Mouse (Mus musculus) lung, embryonic 16.5 days (tissue): ENCODE measurements at regions not wholly inside any gene's neighbourhood (a gene's known extent, or its start where the extent isn't known, plus 50 kb on each side); places are given as distances from the start of the nearest gene placed in this dataset.
"Not testable (repeated sequence)": the region's sequence is repeated elsewhere in the genome, so short reads cannot be mapped to it uniquely, and the experiment has no call there.

Experiments used
- ATAC-seq: fragments of 200-750 bp; cut with Nextera tagmentation; 2 replicates; pipeline ENCODE4 v1.8.0; 2017; ENCODE audit warnings: low read depth, mild to moderate bottlenecking, moderate library complexity
- H3K27ac ChIP-seq: fragments of 300-500 bp; sonication (generic); 2 replicates; pipeline ENCODE4 v1.5.1; 2014; ENCODE audit warnings: mild to moderate bottlenecking, control low read depth, low read length
- H3K27me3 ChIP-seq: fragments of 300-500 bp; sonication (generic); 2 replicates; pipeline ENCODE4 v1.6.1; 2014; ENCODE audit warnings: low read depth, low read length, mixed read lengths; ENCODE audit not compliant: control insufficient read depth, insufficient read depth
- H3K36me3 ChIP-seq: fragments of 300-500 bp; sonication (generic); 2 replicates; pipeline ENCODE4 v1.6.1; 2014; ENCODE audit warnings: low read length; ENCODE audit not compliant: control insufficient read depth, insufficient read depth
- H3K4me1 ChIP-seq: fragments of 300-500 bp; sonication (generic); replicated peaks from 2 replicates; pipeline ENCODE4 v1.6.1; 2014; ENCODE audit warnings: low read length, mixed read lengths; ENCODE audit not compliant: control insufficient read depth, insufficient read depth
- H3K4me2 ChIP-seq: fragments of 300-500 bp; sonication (generic); 2 replicates; pipeline ENCODE4 v1.6.1; 2014; ENCODE audit warnings: low read depth, low read length, control low read depth
- H3K4me3 ChIP-seq: fragments of 300-500 bp; sonication (generic); 2 replicates; pipeline ENCODE4 v1.5.1; 2014; ENCODE audit warnings: mild to moderate bottlenecking, low read length, control low read depth
- H3K9ac ChIP-seq: fragments of 300-500 bp; sonication (generic); 2 replicates; pipeline ENCODE4 v1.6.1; 2014; ENCODE audit warnings: low read length, control low read depth
- H3K9me3 ChIP-seq: fragments of 300-500 bp; sonication (generic); 2 replicates; pipeline ENCODE4 v1.6.1; 2016; ENCODE audit warnings: low read length; ENCODE audit not compliant: control insufficient read depth
- WGBS: fragments of 180-500 bp; shearing (Covaris S2); extraction: QIAGEN DNeasy Blood & Tissue Kit; methylation state at CpG from one replicate; pipeline ENCODE4 v1.1.7; 2014; 5-methylcytosine and 5-hydroxymethylcytosine counted together

- ATAC-seq, result no peak
- Histone ChIP-seq H3K9me3 (no peaks in the 10 kb centered on the region), H3K4me1 (no peaks in the 10 kb centered on the region), H3K27me3 (no peaks in the 10 kb centered on the region), H3K4me3 (no peak overlapping the region), H3K36me3 (no peaks in the 10 kb centered on the region), H3K9ac (no peak overlapping the region), H3K27ac (no peak overlapping the region), H3K4me2 (no peak overlapping the region)
- 76% methylated on average over 5 of the region's 5 CpGs for WGBS
Observed at GRCm38 (mm10) chr2:179163116-179163515, 279.1 kb upstream of the Cdh4 start.

GRCm38 (mm10) chr2:179170157-179170556 is 272.1 kb upstream of the Cdh4 start:
- Histone ChIP-seq H3K27ac (no peak overlapping the region), H3K4me3 (no peak overlapping the region), H3K4me1 (no peaks in the 10 kb centered on the region), H3K36me3 (no peaks in the 10 kb centered on the region), H3K27me3 (no peaks in the 10 kb centered on the region), H3K4me2 (no peak overlapping the region), H3K9me3 (no peaks in the 10 kb centered on the region), H3K9ac (no peak overlapping the region)
- WGBS, result 16% methylated on average over 6 of the region's 6 CpGs
- ATAC-seq, result no peak

- Histone ChIP-seq H3K4me1 (no peaks in the 10 kb centered on the region), H3K27me3 (no peaks in the 10 kb centered on the region), H3K9ac (no peak overlapping the region), H3K36me3 (no peaks in the 10 kb centered on the region), H3K4me3 (no peak overlapping the region), H3K4me2 (no peak overlapping the region), H3K27ac (no peak overlapping the region), H3K9me3 (no peaks in the 10 kb centered on the region)
- ATAC-seq, result no peak
- WGBS, result 20% methylated on average over 3 of the region's 3 CpGs
Observed at GRCm38 (mm10) chr2:179170608-179171007, 271.6 kb upstream of the Cdh4 start.

- H3K9me3 ChIP-seq, H3K36me3 ChIP-seq, H3K9ac ChIP-seq, H3K27me3 ChIP-seq, H3K27ac ChIP-seq, H3K4me1 ChIP-seq, H3K4me3 ChIP-seq: not testable (repeated sequence)
- 0 out of 2 replicates have a peak, but pooled peaks have one; percentile 56 for ATAC-seq
- 0 out of 2 replicates have a peak overlapping the region, but pooled peaks have one; percentile 20 for H3K4me2 ChIP-seq
- 7% methylated on average over 26 of the region's 35 CpGs for WGBS
Observed at GRCm38 (mm10) chr2:179176835-179177530, 265.2 kb upstream of the Cdh4 start.

GRCm38 (mm10) chr2:179181366-179181765 is 260.9 kb upstream of the Cdh4 start:
- Histone ChIP-seq H3K9ac (no peak overlapping the region), H3K36me3 (no peaks in the 10 kb centered on the region), H3K4me3 (no peak overlapping the region), H3K4me1 (no peaks in the 10 kb centered on the region), H3K4me2 (no peak overlapping the region), H3K9me3 (no peaks in the 10 kb centered on the region), H3K27me3 (peaks cover 5% of the 10 kb centered on the region), H3K27ac (no peak overlapping the region)
- WGBS, result 38% methylated on average over 3 of the region's 3 CpGs
- ATAC-seq, result no peak

- 81% methylated on average over 4 of the region's 4 CpGs for WGBS
Observed at GRCm38 (mm10) chr2:179182123-179182522, 260.1 kb upstream of the Cdh4 start.

GRCm38 (mm10) chr2:179192906-179193496 is 249.2 kb upstream of the Cdh4 start:
- H3K9me3 ChIP-seq, result no peaks in the 10 kb centered on the region
- H3K9ac ChIP-seq, result no peak overlapping the region
- no peaks in the 10 kb centered on the region for H3K4me1 ChIP-seq
- no peak overlapping the region for H3K4me3 ChIP-seq
- ATAC-seq, result no peak
- no peak overlapping the region for H3K4me2 ChIP-seq
- H3K27ac ChIP-seq, result no peak overlapping the region
- no peaks in the 10 kb centered on the region for H3K27me3 ChIP-seq
- H3K36me3 ChIP-seq, result no peaks in the 10 kb centered on the region
- WGBS, result 71% methylated on average over 6 of the region's 6 CpGs

More at GRCm38 (mm10) chr2:179182123-179182522, 260.1 kb upstream of the Cdh4 start:
- Histone ChIP-seq H3K36me3 (no peaks in the 10 kb centered on the region), H3K27ac (no peak overlapping the region), H3K27me3 (no peaks in the 10 kb centered on the region), H3K9ac (no peak overlapping the region), H3K9me3 (no peaks in the 10 kb centered on the region), H3K4me3 (no peak overlapping the region), H3K4me1 (no peaks in the 10 kb centered on the region), H3K4me2 (no peak overlapping the region)
- ATAC-seq, result no peak

GRCm38 (mm10) chr2:179193507-179194160 is 248.6 kb upstream of the Cdh4 start:
- no peaks in the 10 kb centered on the region for H3K4me1 ChIP-seq
- no peak overlapping the region for H3K9ac ChIP-seq
- no peak overlapping the region for H3K27ac ChIP-seq
- 23% methylated on average over 9 of the region's 9 CpGs for WGBS
- H3K36me3 ChIP-seq, result no peaks in the 10 kb centered on the region
- ATAC-seq, result peak; percentile 61
- no peak overlapping the region for H3K4me3 ChIP-seq
- no peaks in the 10 kb centered on the region for H3K9me3 ChIP-seq
- no peak overlapping the region for H3K4me2 ChIP-seq
- H3K27me3 ChIP-seq, result no peaks in the 10 kb centered on the region

GRCm38 (mm10) chr2:179197471-179197870 is 244.8 kb upstream of the Cdh4 start:
- Histone ChIP-seq H3K9me3 (no peaks in the 10 kb centered on the region), H3K27me3 (no peaks in the 10 kb centered on the region), H3K36me3 (no peaks in the 10 kb centered on the region), H3K4me3 (no peak overlapping the region), H3K27ac (no peak overlapping the region), H3K4me1 (no peaks in the 10 kb centered on the region), H3K4me2 (no peak overlapping the region), H3K9ac (no peak overlapping the region)
- ATAC-seq, result no peak
- 100% methylated on average over 1 of the region's 1 CpGs for WGBS
